Mouse (Mus musculus) R1 (cell line): ENCODE results near the gene Emc1.

Experiments used
- DNase-seq: peaks from one replicate; pipeline ENCODE4 v3.0.0-alpha.2; 2018; ENCODE audit warnings: low read depth, low spot score

Emc1 gene

GRCm38 (mm10) chr4:139357211-139357610 lies 4.8 kb downstream of the Emc1 start:
- no peak for DNase-seq

GRCm38 (mm10) chr4:139360761-139361548 lies 8.6 kb downstream of the Emc1 start:
- no peak for DNase-seq

- DNase-seq = no peak
Observed at GRCm38 (mm10) chr4:139367336-139367735, 14.9 kb downstream of the Emc1 start.

DNA sequence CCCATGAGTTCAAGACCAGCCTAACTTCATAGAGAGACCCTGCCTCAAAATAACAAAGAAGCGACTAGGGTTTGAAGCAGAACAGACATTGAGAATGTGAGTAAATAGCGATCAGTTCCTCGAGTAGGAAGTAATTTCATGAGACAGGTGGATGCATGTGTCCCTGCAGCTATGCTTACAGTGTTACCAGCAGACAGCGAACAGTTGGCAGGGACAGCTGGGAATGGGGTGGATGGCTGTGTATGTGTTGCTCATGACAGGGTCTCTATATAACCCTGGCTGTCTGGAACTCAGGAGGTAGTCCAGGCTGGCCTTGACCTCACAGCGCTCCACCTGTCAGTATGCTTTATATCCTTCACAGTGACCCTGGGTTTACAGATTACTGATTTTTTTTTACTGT lies 15.7 kb downstream of the Emc1 start:
- no peak for DNase-seq

DNA sequence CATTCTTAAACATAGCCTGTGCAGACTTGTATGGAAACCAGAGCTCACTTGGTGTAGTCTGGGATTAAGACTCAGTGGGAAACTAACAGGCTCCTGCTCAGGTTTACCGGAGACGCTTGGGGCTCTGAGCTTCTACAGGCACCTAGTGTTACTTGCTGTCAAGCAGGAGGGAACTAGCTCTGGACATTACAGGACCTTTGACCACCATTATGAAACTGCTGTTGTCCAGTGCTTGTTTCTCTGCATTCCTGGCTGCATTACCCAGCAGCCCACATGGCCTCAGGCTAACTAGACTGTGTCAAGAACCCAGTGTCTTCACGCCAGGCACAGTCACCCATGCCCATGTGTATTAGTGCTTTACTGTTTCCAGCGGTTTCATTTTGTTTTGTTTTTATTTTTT lies 20.7 kb downstream of the Emc1 start:
- DNase-seq = no peak

- no peak for DNase-seq
Observed at GRCm38 (mm10) chr4:139373531-139373930, 21.1 kb downstream of the Emc1 start.

- DNase-seq = peak; percentile 11
Observed at GRCm38 (mm10) chr4:139379719-139380118, 27.3 kb downstream of the Emc1 start.

- peak; percentile 98 for DNase-seq
Observed at GRCm38 (mm10) chr4:139380207-139380748, 27.9 kb downstream of the Emc1 start.

GRCm38 (mm10) chr4:139380775-139381451 lies 28.5 kb downstream of the Emc1 start:
- peak; percentile 86 for DNase-seq

GRCm38 (mm10) chr4:139381452-139381845 lies 29.1 kb downstream of the Emc1 start:
- no peak for DNase-seq

GRCm38 (mm10) chr4:139382231-139382630 lies 29.8 kb downstream of the Emc1 start:
- no peak for DNase-seq

DNA sequence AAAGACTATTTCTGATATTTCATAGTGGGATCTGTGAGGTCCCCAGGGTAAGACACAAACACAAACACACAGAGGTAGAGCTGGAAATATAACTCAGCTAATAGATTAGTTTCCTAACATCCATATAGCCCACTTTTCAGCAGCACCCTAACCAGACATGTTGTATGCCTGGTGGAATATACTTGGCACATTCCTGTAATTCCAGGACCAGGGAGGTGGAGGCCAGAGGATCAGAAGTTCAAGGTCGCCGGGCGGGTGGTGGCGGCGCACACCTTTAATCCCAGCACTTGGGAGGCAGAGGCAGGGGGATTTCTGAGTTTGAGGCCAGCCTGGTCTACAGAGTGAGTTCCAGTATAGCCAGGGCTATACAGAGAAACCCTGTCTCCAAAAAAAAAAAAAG lies 33.5 kb downstream of the Emc1 start:
- peak; percentile 85 for DNase-seq

GRCm38 (mm10) chr4:139386869-139387319 lies 34.5 kb downstream of the Emc1 start:
- peak; percentile 27 for DNase-seq

DNA sequence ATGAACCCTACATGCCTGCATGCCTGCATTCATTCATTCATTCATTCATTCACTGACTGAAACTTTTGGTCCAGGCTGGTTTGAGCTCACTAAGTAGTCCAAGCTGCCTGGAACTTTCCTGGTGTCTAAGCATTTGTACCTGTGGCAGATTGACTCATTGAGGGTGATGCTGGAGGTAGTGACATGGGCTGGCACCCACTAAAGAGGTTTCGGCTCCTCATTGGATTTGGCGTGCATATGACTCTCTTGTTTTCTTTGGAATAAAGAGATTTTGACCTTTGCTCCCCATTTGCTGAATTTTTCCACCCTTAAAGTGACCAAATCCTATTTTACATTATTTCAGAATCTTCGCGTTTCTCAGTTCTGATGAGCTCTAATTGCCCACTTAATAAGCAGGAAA lies 37.2 kb downstream of the Emc1 start:
- no peak for DNase-seq

DNA sequence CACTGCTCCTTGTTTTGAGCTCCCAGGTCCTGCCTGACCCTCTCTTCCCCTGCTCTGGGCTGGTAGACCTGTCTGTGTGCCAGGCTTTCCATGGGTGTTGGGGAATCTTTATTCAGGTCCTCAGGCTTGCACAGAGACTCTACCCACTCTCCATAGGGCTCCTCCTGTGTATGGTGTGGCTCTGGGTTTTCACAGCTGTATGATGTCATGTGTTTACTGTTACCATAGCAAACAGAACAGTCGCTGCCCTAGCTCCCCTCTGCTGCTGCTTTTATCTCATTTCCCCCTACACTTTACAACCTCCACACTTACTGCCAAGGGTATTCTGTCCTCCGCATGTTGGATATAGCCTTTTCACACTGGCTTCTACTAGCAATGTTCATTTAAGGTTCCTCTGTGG lies 43.0 kb downstream of the Emc1 start:
- no peak for DNase-seq

DNA sequence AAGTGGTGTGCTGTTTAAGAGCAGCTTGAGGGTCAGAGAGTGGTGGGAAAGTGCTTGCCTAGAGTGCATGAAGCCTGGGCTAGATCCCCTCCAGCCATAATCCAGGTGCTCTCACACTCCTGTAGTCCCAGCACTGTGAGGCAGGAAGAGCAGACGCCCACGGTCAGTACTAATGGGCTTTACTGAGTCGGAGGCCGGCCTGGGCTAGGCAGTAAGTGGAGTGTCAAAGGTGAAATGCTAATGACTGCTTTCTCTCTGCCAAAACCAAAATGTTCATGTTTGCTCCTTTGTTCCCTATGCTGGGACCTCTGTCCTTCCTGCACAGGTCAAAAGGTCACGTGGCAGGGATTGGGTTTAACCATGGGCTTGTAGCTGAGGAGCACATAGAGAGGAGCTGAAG lies 48.1 kb downstream of the Emc1 start:
- no peak for DNase-seq

DNA sequence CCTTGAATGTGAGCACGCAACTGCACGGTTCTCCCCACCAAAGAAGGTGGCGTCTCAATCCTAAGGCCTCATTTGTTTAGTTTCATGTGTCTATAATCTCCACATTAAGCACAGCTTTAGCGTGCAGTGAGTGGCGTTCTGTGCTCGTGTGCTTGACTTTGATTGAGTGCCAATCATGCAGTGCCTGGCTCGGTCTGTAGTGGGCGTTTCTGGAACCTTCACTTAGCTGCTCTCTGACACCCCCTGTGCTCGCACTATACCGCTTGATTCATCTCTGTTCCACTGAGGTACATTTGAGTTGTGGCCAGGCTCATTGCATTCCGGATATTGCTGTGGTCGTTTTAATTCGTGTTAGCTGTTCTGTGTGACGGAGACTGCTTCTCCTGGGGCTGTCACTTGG lies 50.8 kb downstream of the Emc1 start:
- DNase-seq = peak; percentile 40

GRCm38 (mm10) chr4:139411351-139411750 lies 59.0 kb downstream of the Emc1 start:
- DNase-seq = no peak

GRCm38 (mm10) chr4:139417868-139418267 lies 65.5 kb downstream of the Emc1 start:
- peak; percentile 68 for DNase-seq

DNA sequence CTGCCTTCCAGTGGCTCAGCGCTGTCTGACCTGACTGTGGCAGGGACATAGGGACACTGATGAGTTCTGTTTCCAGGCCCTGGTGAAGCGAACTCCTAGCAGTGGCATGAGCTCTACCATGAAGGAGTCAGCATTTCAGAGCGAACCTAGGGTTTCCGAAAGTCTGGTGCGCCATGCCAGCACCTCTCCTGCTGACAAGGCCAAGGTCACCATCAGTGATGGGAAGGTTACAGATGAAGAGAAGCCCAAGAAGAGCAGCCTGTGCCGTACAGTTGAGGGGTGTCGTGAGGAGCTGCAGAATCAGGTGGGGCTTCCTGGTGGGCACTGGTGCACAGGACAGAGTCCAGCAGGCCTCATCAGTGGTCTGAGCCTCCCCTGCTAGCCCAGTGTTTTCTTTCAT lies 69.2 kb downstream of the Emc1 start:
- no peak for DNase-seq

DNA sequence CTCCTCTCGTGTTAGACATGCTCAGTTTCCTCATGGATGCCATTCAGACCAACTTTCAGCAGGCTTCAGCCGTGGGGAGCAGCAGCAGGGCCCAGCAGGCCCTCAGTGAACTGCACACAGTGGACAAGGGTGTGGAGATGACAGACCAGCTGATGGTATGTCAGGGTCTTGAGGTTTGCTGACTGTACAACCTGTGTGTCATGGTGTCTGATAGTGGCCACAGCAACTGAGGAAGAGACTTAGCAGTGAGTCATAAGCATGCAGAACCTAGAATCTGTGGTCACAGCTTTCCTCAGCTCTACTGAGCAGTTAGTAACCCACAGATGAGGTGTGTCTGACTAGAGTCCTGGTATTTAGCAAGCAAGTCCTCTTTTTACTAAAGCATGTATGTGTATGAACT lies 70.0 kb downstream of the Emc1 start:
- DNase-seq = no peak

- DNase-seq = no peak
Observed at GRCm38 (mm10) chr4:139423270-139423669, 70.9 kb downstream of the Emc1 start.
